9 mouse cellular contexts compared by ENCODE assay signal in the genomic region with DNA sequence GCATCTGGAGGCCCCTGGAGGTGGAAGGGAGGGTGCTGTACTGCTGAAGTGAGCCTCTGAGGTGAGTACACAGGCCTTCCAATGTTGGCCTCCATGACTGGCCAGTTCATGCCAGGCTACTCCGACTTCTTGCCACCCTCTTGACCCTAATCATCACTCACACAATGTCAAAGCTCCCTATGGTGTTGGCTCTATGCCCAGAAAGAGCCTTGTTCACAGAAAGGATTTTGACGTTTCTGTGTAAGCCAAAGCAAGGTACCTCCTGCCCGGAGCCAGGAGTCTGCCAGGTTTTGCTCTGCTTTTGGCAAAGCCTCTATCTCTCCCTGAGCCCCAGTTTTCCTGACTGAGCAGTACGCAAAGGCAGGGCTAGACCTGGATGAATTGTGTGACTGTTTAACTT. TPM values are rescaled to one million over a fixed set of nuclear protein-coding genes. Genes with fewer than 3 reads are reported as not detected.
A peak's percentile ranks its signal among the peaks of the same experiment; 100 is the strongest.
DNase-seq lines count a peak whose midpoint lies in the region; ATAC-seq lines count a peak whose summit lies in the region.
"Had no signal": no experiment of that assay in that cellular context is flagged by ENCODE, and none has a peak within 500 bp of the region (broad histone marks: within the 10 kb centered on the region; RNA-seq: fewer than 3 reads in every experiment).

No protein-coding gene starts in this region.

- H3K9ac ChIP-seq in hindbrain, embryonic 13.5 days, result no peak overlapping the region
- no peak overlapping the region for H3K9ac ChIP-seq in hindbrain, embryonic 12.5 days
- no peak overlapping the region for H3K9ac ChIP-seq in forebrain, embryonic 12.5 days
- H3K9ac ChIP-seq: neural tube, embryonic 12.5 days had no signal

- peaks cover 13% of the 10 kb centered on the region for H3K27me3 ChIP-seq in hindbrain, embryonic 13.5 days
- peaks cover 5% of the 10 kb centered on the region; the same call in 1 of the 2 replicates for H3K27me3 ChIP-seq in hindbrain, embryonic 12.5 days
- H3K27me3 ChIP-seq in forebrain, embryonic 12.5 days, result peaks cover 9% of the 10 kb centered on the region; the same call in 1 of the 2 replicates

- H3K27ac ChIP-seq in hindbrain, embryonic 13.5 days, result no peak overlapping the region
- H3K27ac ChIP-seq in hindbrain, embryonic 12.5 days, result no peak overlapping the region
- no peak overlapping the region for H3K27ac ChIP-seq in forebrain, embryonic 12.5 days
- H3K27ac ChIP-seq: neural tube, embryonic 12.5 days had no signal

- 52% methylated on average over 4 of the region's 4 CpGs for WGBS in hindbrain, embryonic 13.5 days
- 55% methylated on average over 4 of the region's 4 CpGs for WGBS in hindbrain, embryonic 12.5 days
- WGBS in forebrain, embryonic 12.5 days, result 61% methylated on average over 4 of the region's 4 CpGs

- ATAC-seq in hindbrain, embryonic 13.5 days (ENCODE audit: low FRiP score), result peak; percentile 58; the same call in 1 of the 2 replicates
- ATAC-seq in hindbrain, embryonic 12.5 days (ENCODE audit: low FRiP score), result no peak; the same call in 1 of the 2 replicates
- no peak for ATAC-seq in forebrain, embryonic 12.5 days (ENCODE audit: low FRiP score)
- ATAC-seq in CD4-positive, CD25-positive, alpha-beta regulatory T cell, adult 4 months, result no peak

- DNase-seq in NIH3T3 (ENCODE audit: low read depth), result peak; percentile 90
- peak; percentile 71 for DNase-seq in heart, adult 8-10 months (ENCODE audit: low spot score)
- peak; percentile 35 to 64 for DNase-seq in kidney, postnatal 36 days
- no peak for DNase-seq in testis, postnatal 14 days (ENCODE audit: low spot score)

- no peaks in the 10 kb centered on the region for H3K9me3 ChIP-seq in hindbrain, embryonic 13.5 days
- H3K9me3 ChIP-seq in hindbrain, embryonic 12.5 days (replicated peaks), result no peaks in the 10 kb centered on the region
- no peaks in the 10 kb centered on the region for H3K9me3 ChIP-seq in forebrain, embryonic 12.5 days
- H3K9me3 ChIP-seq: neural tube, embryonic 12.5 days had no signal

- H3K36me3 ChIP-seq in hindbrain, embryonic 13.5 days, result no peaks in the 10 kb centered on the region
- H3K36me3 ChIP-seq in hindbrain, embryonic 12.5 days, result no peaks in the 10 kb centered on the region
- no peaks in the 10 kb centered on the region for H3K36me3 ChIP-seq in forebrain, embryonic 12.5 days (replicated peaks)
- H3K36me3 ChIP-seq: neural tube, embryonic 12.5 days had no signal

- H3K4me1 ChIP-seq in hindbrain, embryonic 13.5 days (replicated peaks), result peaks cover 8% of the 10 kb centered on the region; the same call in 1 of the 2 replicates
- 0 out of 2 replicates have a peak, but pooled peaks cover 4% of the 10 kb centered on the region for H3K4me1 ChIP-seq in hindbrain, embryonic 12.5 days
- peaks cover 4% of the 10 kb centered on the region; the same call in 1 of the 2 replicates for H3K4me1 ChIP-seq in forebrain, embryonic 12.5 days
- H3K4me1 ChIP-seq: neural tube, embryonic 12.5 days had no signal

- H3K4me2 ChIP-seq in hindbrain, embryonic 13.5 days, result no peak overlapping the region
- H3K4me2 ChIP-seq in hindbrain, embryonic 12.5 days (replicated peaks), result no peak overlapping the region
- no peak overlapping the region for H3K4me2 ChIP-seq in forebrain, embryonic 12.5 days
- H3K4me2 ChIP-seq: neural tube, embryonic 12.5 days had no signal

- H3K4me3 ChIP-seq in hindbrain, embryonic 13.5 days, result no peak overlapping the region
- no peak overlapping the region for H3K4me3 ChIP-seq in hindbrain, embryonic 12.5 days
- no peak overlapping the region for H3K4me3 ChIP-seq in forebrain, embryonic 12.5 days (replicated peaks)
- H3K4me3 ChIP-seq: neural tube, embryonic 12.5 days had no signal

RNA-seq across cellular contexts. Expression of a gene that starts 5.7 kb away (rescaled TPM):
- polyA plus RNA-seq in hindbrain, embryonic 13.5 days (2015; fragmentation: Nextera tagmentation; extraction: Ambion mirVana), result 5.1 and 5.2 TPM in 2 replicates
- 4.8 and 6.2 TPM in 2 replicates for polyA plus RNA-seq in hindbrain, embryonic 12.5 days (2016; fragmentation: Nextera tagmentation; extraction: Ambion mirVana)
- 10 to 100 TPM; 10.9 to 23.6 (median 16.1) TPM for total RNA-seq in heart, adult 8-10 months (2022)
- polyA plus RNA-seq in forebrain, embryonic 12.5 days (2016; fragmentation: Nextera tagmentation; extraction: Ambion mirVana), result 2.5 and 3.7 TPM in 2 replicates
- 1 to 10 TPM; 1.2 to 2.9 TPM for polyA plus RNA-seq in CD4-positive, CD25-positive, alpha-beta regulatory T cell, adult 4 months (2017; shearing (Covaris generic))
